ENCODE assay signal across 25 mouse cellular contexts in genomic region chr3:71562901-71563300, GRCm38 (mm10).
A peak's percentile ranks its signal among the peaks of the same experiment; 100 is the strongest.
DNase-seq lines count a peak whose midpoint lies in the region; ATAC-seq and TF ChIP-seq lines count a peak whose summit lies in the region.
"Had no signal": no experiment of that assay in that cellular context is flagged by ENCODE, and none has a peak within 500 bp of the region (broad histone marks: within the 10 kb centered on the region; RNA-seq: fewer than 3 reads in every experiment).

No protein-coding gene starts in this region.

- H3K4me1 ChIP-seq in forebrain, embryonic 14.5 days (ENCODE audit: control insufficient read depth, insufficient read depth, low read length): no peaks in the 10 kb centered on the region
- no peaks in the 10 kb centered on the region for H3K4me1 ChIP-seq in forebrain, embryonic 11.5 days (replicated peaks; ENCODE audit: control insufficient read depth, insufficient read depth, low read length)
- H3K4me1 ChIP-seq: heart, embryonic 12.5 days; heart, embryonic 15.5 days; hindbrain, embryonic 10.5 days; hindbrain, embryonic 13.5 days; intestine, embryonic 15.5 days had no signal

- no peak for TF ChIP-seq POLR2A in brain, embryonic 14.5 days (IDR thresholded peaks at IDR 0.05; ENCODE audit: borderline replicate concordance, extremely low read depth, insufficient read depth, insufficient read length, poor library complexity, severe bottlenecking)

- no peak overlapping the region for H3K9ac ChIP-seq in forebrain, embryonic 14.5 days (ENCODE audit: low read length)
- no peak overlapping the region for H3K9ac ChIP-seq in forebrain, embryonic 11.5 days (ENCODE audit: low read length)
- H3K9ac ChIP-seq: heart, embryonic 12.5 days; heart, embryonic 15.5 days; hindbrain, embryonic 13.5 days; intestine, embryonic 15.5 days had no signal

- H3K4me2 ChIP-seq in forebrain, embryonic 14.5 days (ENCODE audit: low read length): no peak overlapping the region
- no peak overlapping the region for H3K4me2 ChIP-seq in forebrain, embryonic 11.5 days (ENCODE audit: low read depth, low read length, severe bottlenecking)
- H3K4me2 ChIP-seq: heart, embryonic 12.5 days; heart, embryonic 15.5 days; hindbrain, embryonic 13.5 days; intestine, embryonic 15.5 days had no signal

- H3K4me3 ChIP-seq in forebrain, embryonic 14.5 days (ENCODE audit: low read depth, low read length): no peak overlapping the region
- no peak overlapping the region for H3K4me3 ChIP-seq in forebrain, embryonic 11.5 days (ENCODE audit: low read depth, low read length)
- no peak overlapping the region for H3K4me3 ChIP-seq in layer of hippocampus, adult 2 months
- H3K4me3 ChIP-seq: heart, embryonic 12.5 days; heart, embryonic 15.5 days; hindbrain, embryonic 10.5 days; hindbrain, embryonic 13.5 days; intestine, embryonic 15.5 days had no signal

- DNase-seq in forebrain, embryonic 14.5 days (ENCODE audit: low spot score): peak; percentile 75
- DNase-seq in forebrain, embryonic 11.5 days (ENCODE audit: low spot score): no peak
- no peak for DNase-seq in layer of hippocampus, adult 2 months (ENCODE audit: low spot score in 2 of 2)
- DNase-seq in layer of hippocampus, adult 8-10 months (ENCODE audit: low spot score in 2 of 2): no peak
- DNase-seq in brain, embryonic 14.5 days (ENCODE audit: low read depth): peak; percentile 80
- DNase-seq in adrenal gland, adult 18-20 months (ENCODE audit: low spot score in 2 of 2): no peak
- DNase-seq: adrenal gland, adult 8-10 months; adrenal gland, postnatal 25 days; B cell, adult 2 months; cerebellum, adult 11-12 months; cerebellum, adult 8-10 months; cerebellum, postnatal 10 days; cerebellum, postnatal 36 days; gastrocnemius, postnatal 25 days; heart, adult 18-20 months; heart, postnatal 10 days; heart, postnatal 36 days; kidney, adult 11 months had no signal

- H3K27ac ChIP-seq in forebrain, embryonic 14.5 days (ENCODE audit: low read depth, low read length): no peak overlapping the region
- H3K27ac ChIP-seq in forebrain, embryonic 11.5 days (ENCODE audit: low read depth, low read length): no peak overlapping the region
- peak overlapping the region; percentile 64; the same call in 1 of the 2 replicates for H3K27ac ChIP-seq in layer of hippocampus, adult 2 months
- H3K27ac ChIP-seq: heart, embryonic 15.5 days; hindbrain, embryonic 10.5 days; hindbrain, embryonic 13.5 days; intestine, embryonic 15.5 days had no signal

- no peak for TF ChIP-seq CTCF in layer of hippocampus, adult 2 months (conservative IDR thresholded peaks at IDR 0.05)
- no peak for TF ChIP-seq CTCF in brain, embryonic 14.5 days (IDR thresholded peaks at IDR 0.05; ENCODE audit: borderline replicate concordance, extremely low read depth, insufficient read depth, insufficient read length)

- peak; percentile 78 for ATAC-seq in forebrain, embryonic 14.5 days
- ATAC-seq in forebrain, embryonic 11.5 days (replicated peaks; ENCODE audit: low FRiP score): no peak
- no peak for ATAC-seq in CD4-positive, CD25-positive, alpha-beta regulatory T cell, adult 4 months
- ATAC-seq: hindbrain, embryonic 16.5 days; intestine, embryonic 15.5 days had no signal

- no peaks in the 10 kb centered on the region for H3K9me3 ChIP-seq in forebrain, embryonic 14.5 days (replicated peaks; ENCODE audit: control insufficient read depth, low read length)
- H3K9me3 ChIP-seq in forebrain, embryonic 11.5 days (ENCODE audit: control insufficient read depth, low read length): no peaks in the 10 kb centered on the region
- H3K9me3 ChIP-seq: heart, embryonic 12.5 days; heart, embryonic 15.5 days; hindbrain, embryonic 10.5 days; hindbrain, embryonic 13.5 days; intestine, embryonic 15.5 days had no signal

- WGBS in forebrain, embryonic 14.5 days: 45% methylated on average over 1 of the region's 1 CpGs
- 69% methylated on average over 1 of the region's 1 CpGs for WGBS in forebrain, embryonic 11.5 days

- no peaks in the 10 kb centered on the region for H3K36me3 ChIP-seq in forebrain, embryonic 14.5 days (ENCODE audit: control insufficient read depth, insufficient read depth, low read length)
- no peaks in the 10 kb centered on the region for H3K36me3 ChIP-seq in forebrain, embryonic 11.5 days (ENCODE audit: control insufficient read depth, insufficient read depth, low read length)
- H3K36me3 ChIP-seq: heart, embryonic 12.5 days; heart, embryonic 15.5 days; hindbrain, embryonic 10.5 days; hindbrain, embryonic 13.5 days; intestine, embryonic 15.5 days had no signal

- H3K27me3 ChIP-seq in forebrain, embryonic 14.5 days (replicated peaks; ENCODE audit: control insufficient read depth, insufficient read depth, low read length): no peaks in the 10 kb centered on the region
- no peaks in the 10 kb centered on the region for H3K27me3 ChIP-seq in forebrain, embryonic 11.5 days (ENCODE audit: control insufficient read depth, insufficient read depth, low read length)
- H3K27me3 ChIP-seq: heart, embryonic 12.5 days; heart, embryonic 15.5 days; hindbrain, embryonic 13.5 days; intestine, embryonic 15.5 days had no signal

Comparison
In these comparisons a context has a peak if more than half of its experiments do, and no peak if none do; other contexts are left out.
1. DNase-seq: peak in forebrain, embryonic 14.5 days (single experiment) and brain, embryonic 14.5 days (single experiment); none in forebrain, embryonic 11.5 days (single experiment), layer of hippocampus, adult 2 months (0 of 2), layer of hippocampus, adult 8-10 months (0 of 2) and adrenal gland, adult 18-20 months (0 of 2).